Mouse (Mus musculus): ENCODE results near the gene Ankra2. TPM values are rescaled to one million over a fixed set of nuclear protein-coding genes. Genes with fewer than 3 reads are reported as not detected.

Gene Ankra2
- polyA plus RNA-seq, 1 experiment from 2014 or later = 55.4 TPM

GRCm38 (mm10) chr13:98298833-98299758 is 36.2 kb downstream of the Ankra2 start:
- ATAC-seq = peak; percentile 84
- Histone ChIP-seq H3K4me1 (replicated peaks) (no peaks in the 10 kb centered on the region), H3K27me3 (no peaks in the 10 kb centered on the region), H3K4me3 (replicated peaks) (peak overlapping the region; percentile 9; the same call in 1 of the 2 replicates), H3K27ac (peak overlapping the region; percentile 51; the same call in 1 of the 2 replicates), H3K36me3 (no peaks in the 10 kb centered on the region), H3K9me3 (no peaks in the 10 kb centered on the region), H3K9ac (replicated peaks) (no peak overlapping the region), H3K4me2 (replicated peaks) (peak overlapping the region; percentile 36)
- 50% methylated on average over 21 of the region's 21 CpGs for WGBS

- no peak overlapping the region for H3K9ac ChIP-seq (replicated peaks)
- 88% methylated on average over 9 of the region's 9 CpGs for WGBS
These were observed 42.4 kb downstream of the Ankra2 start for GRCm38 (mm10) chr13:98305257-98305656.

GRCm38 (mm10) chr13:98306393-98306792 is 43.5 kb downstream of the Ankra2 start:
- Histone ChIP-seq H3K9me3 (no peaks in the 10 kb centered on the region), H3K27me3 (no peaks in the 10 kb centered on the region), H3K4me3 (replicated peaks) (no peak overlapping the region), H3K4me1 (replicated peaks) (peaks cover 8% of the 10 kb centered on the region), H3K9ac (replicated peaks) (no peak overlapping the region), H3K36me3 (peaks cover 37% of the 10 kb centered on the region), H3K27ac (peak overlapping the region; percentile 59), H3K4me2 (replicated peaks) (no peak overlapping the region)
- no peak for ATAC-seq
- WGBS = 30% methylated on average over 5 of the region's 5 CpGs

More at GRCm38 (mm10) chr13:98305257-98305656, 42.4 kb downstream of the Ankra2 start:
- peaks cover 26% of the 10 kb centered on the region for H3K36me3 ChIP-seq
- no peaks in the 10 kb centered on the region for H3K9me3 ChIP-seq
- no peak overlapping the region for H3K27ac ChIP-seq
- H3K4me3 ChIP-seq (replicated peaks) = no peak overlapping the region
- no peaks in the 10 kb centered on the region for H3K27me3 ChIP-seq
- H3K4me1 ChIP-seq (replicated peaks) = peaks cover 8% of the 10 kb centered on the region
- ATAC-seq = no peak
- no peak overlapping the region for H3K4me2 ChIP-seq (replicated peaks)

- Histone ChIP-seq H3K4me3 (replicated peaks) (no peak overlapping the region), H3K4me2 (replicated peaks) (no peak overlapping the region), H3K9ac (replicated peaks) (no peak overlapping the region), H3K36me3 (peaks cover 43% of the 10 kb centered on the region), H3K27ac (peak overlapping the region; percentile 31; the same call in 1 of the 2 replicates), H3K9me3 (no peaks in the 10 kb centered on the region), H3K27me3 (no peaks in the 10 kb centered on the region), H3K4me1 (replicated peaks) (peaks cover 8% of the 10 kb centered on the region)
- no peak for ATAC-seq
- WGBS = 58% methylated on average over 14 of the region's 14 CpGs
These were observed 44.1 kb downstream of the Ankra2 start for GRCm38 (mm10) chr13:98306852-98307475.

GRCm38 (mm10) chr13:98308004-98308403 is 45.1 kb downstream of the Ankra2 start:
- Histone ChIP-seq H3K27me3 (no peaks in the 10 kb centered on the region), H3K36me3 (peaks cover 52% of the 10 kb centered on the region), H3K27ac (no peak overlapping the region), H3K4me1 (replicated peaks) (peaks cover 8% of the 10 kb centered on the region), H3K9ac (replicated peaks) (no peak overlapping the region), H3K4me3 (replicated peaks) (no peak overlapping the region), H3K9me3 (no peaks in the 10 kb centered on the region), H3K4me2 (replicated peaks) (no peak overlapping the region)
- WGBS = 86% methylated on average over 5 of the region's 5 CpGs
- ATAC-seq = no peak

GRCm38 (mm10) chr13:98308724-98309123 is 45.9 kb downstream of the Ankra2 start:
- H3K4me2 ChIP-seq (replicated peaks) = no peak overlapping the region
- H3K4me3 ChIP-seq (replicated peaks) = no peak overlapping the region
- no peak for ATAC-seq
- H3K4me1 ChIP-seq (replicated peaks) = peaks cover 11% of the 10 kb centered on the region
- H3K27me3 ChIP-seq = no peaks in the 10 kb centered on the region
- no peaks in the 10 kb centered on the region for H3K9me3 ChIP-seq
- no peak overlapping the region for H3K27ac ChIP-seq
- peaks cover 57% of the 10 kb centered on the region for H3K36me3 ChIP-seq
- 89% methylated on average over 4 of the region's 4 CpGs for whole genome bisulfite sequencing
- H3K9ac ChIP-seq (replicated peaks) = no peak overlapping the region

GRCm38 (mm10) chr13:98311597-98311996 is 48.7 kb downstream of the Ankra2 start:
- H3K27ac ChIP-seq = no peak overlapping the region
- peaks cover 55% of the 10 kb centered on the region for H3K36me3 ChIP-seq
- WGBS = 97% methylated on average over 5 of the region's 5 CpGs
- H3K27me3 ChIP-seq = no peaks in the 10 kb centered on the region
- no peak overlapping the region for H3K4me2 ChIP-seq (replicated peaks)
- no peak overlapping the region for H3K9ac ChIP-seq (replicated peaks)
- no peaks in the 10 kb centered on the region for H3K9me3 ChIP-seq
- peaks cover 26% of the 10 kb centered on the region for H3K4me1 ChIP-seq (replicated peaks)
- no peak overlapping the region for H3K4me3 ChIP-seq (replicated peaks)
- ATAC-seq = no peak

- H3K27me3 ChIP-seq = no peaks in the 10 kb centered on the region
- no peaks in the 10 kb centered on the region for H3K9me3 ChIP-seq
- H3K4me1 ChIP-seq (replicated peaks) = peaks cover 27% of the 10 kb centered on the region
- ATAC-seq = no peak
- 88% methylated on average over 7 of the region's 7 CpGs for WGBS
- H3K4me3 ChIP-seq (replicated peaks) = no peak overlapping the region
- no peak overlapping the region for H3K9ac ChIP-seq (replicated peaks)
- peaks cover 45% of the 10 kb centered on the region for H3K36me3 ChIP-seq
- no peak overlapping the region for H3K4me2 ChIP-seq (replicated peaks)
- no peak overlapping the region for H3K27ac ChIP-seq
These were observed 50.8 kb downstream of the Ankra2 start for GRCm38 (mm10) chr13:98313631-98314030.

- Histone ChIP-seq H3K4me1 (replicated peaks) (peaks cover 27% of the 10 kb centered on the region), H3K4me2 (replicated peaks) (peak overlapping the region; percentile 75), H3K4me3 (replicated peaks) (peak overlapping the region; percentile 98), H3K9me3 (no peaks in the 10 kb centered on the region), H3K27ac (no peak overlapping the region), H3K36me3 (peaks cover 33% of the 10 kb centered on the region), H3K27me3 (no peaks in the 10 kb centered on the region), H3K9ac (replicated peaks) (no peak overlapping the region)
- WGBS = 82% methylated on average over 4 of the region's 4 CpGs
- ATAC-seq = no peak
These were observed 52.2 kb downstream of the Ankra2 start for GRCm38 (mm10) chr13:98315124-98315523.

- H3K36me3 ChIP-seq = peaks cover 23% of the 10 kb centered on the region
- H3K9ac ChIP-seq (replicated peaks) = peak overlapping the region; percentile 97
- peak overlapping the region; percentile 98 for H3K4me3 ChIP-seq (replicated peaks)
- H3K4me2 ChIP-seq (replicated peaks) = peak overlapping the region; percentile 75
- peaks cover 27% of the 10 kb centered on the region for H3K4me1 ChIP-seq (replicated peaks)
- peak overlapping the region; percentile 90 for H3K27ac ChIP-seq
- ATAC-seq = no peak
- no peaks in the 10 kb centered on the region for H3K27me3 ChIP-seq
- 2% methylated on average over 17 of the region's 17 CpGs for WGBS
- no peaks in the 10 kb centered on the region for H3K9me3 ChIP-seq
These were observed 53.2 kb downstream of the Ankra2 start for GRCm38 (mm10) chr13:98316140-98316479.

GRCm38 (mm10) chr13:98316480-98317245 is 53.8 kb downstream of the Ankra2 start, which contains the start of gene Btf3:
Gene Btf3, minus strand, starts transcription at chr13:98317006.
- Histone ChIP-seq H3K27me3 (no peaks in the 10 kb centered on the region), H3K9ac (replicated peaks) (peak within 1 kb of the TSS; percentile 97), H3K36me3 (peaks cover 17% of the 10 kb centered on the region), H3K4me3 (replicated peaks) (peak within 1 kb of the TSS; percentile 98), H3K4me1 (replicated peaks) (peaks cover 27% of the 10 kb centered on the region), H3K4me2 (replicated peaks) (peak within 1 kb of the TSS; percentile 75), H3K9me3 (no peaks in the 10 kb centered on the region), H3K27ac (peak within 1 kb of the TSS; percentile 90)
- under 1% methylated on average over 84 of the region's 90 CpGs for WGBS
- ATAC-seq = peak; percentile 96

Measured in midbrain, embryonic 13.5 days (tissue).